Mouse (Mus musculus) myocyte (in vitro differentiated cells): ENCODE results near the gene Dnaja4.

Source experiments
- E2F4 ChIP-seq: IDR thresholded peaks from one replicate; pipeline ENCODE4 v1.6.1; 2011; ENCODE audit warnings: mild to moderate bottlenecking, control low read depth, moderate library complexity; ENCODE audit not compliant: insufficient read depth
- MAX ChIP-seq: IDR thresholded peaks from one replicate; pipeline ENCODE4 v1.6.1; 2011; ENCODE audit warnings: low read depth, mild to moderate bottlenecking, control low read depth
- MYOD1 ChIP-seq, 3 experiments: IDR thresholded peaks; one replicate each; pipeline ENCODE4 v1.6.1; 2011; ENCODE audit warnings: control low read depth in 2 of 3, low read depth in 2 of 3, mild to moderate bottlenecking in 2 of 3, moderate library complexity in 1 of 3; ENCODE audit not compliant: insufficient read length in 2 of 3, control insufficient read depth in 1 of 3
- MYOG ChIP-seq, 3 experiments: IDR thresholded peaks; one replicate each; pipeline ENCODE4 v1.6.1; 2011; ENCODE audit warnings: control low read depth in 2 of 3, low read depth in 2 of 3, mild to moderate bottlenecking in 2 of 3; ENCODE audit not compliant: insufficient read length in 2 of 3, control insufficient read depth in 1 of 3, insufficient read depth in 1 of 3
- POLR2A ChIP-seq: IDR thresholded peaks from one replicate; pipeline ENCODE4 v1.6.1; 2011; ENCODE audit warnings: low read depth, mild to moderate bottlenecking, control low read depth, moderate library complexity; ENCODE audit not compliant: insufficient read length
- POLR2AphosphoS2 ChIP-seq: IDR thresholded peaks from one replicate; pipeline ENCODE4 v1.6.1; 2011; ENCODE audit warnings: low read depth, control low read depth; ENCODE audit not compliant: insufficient read length
- TCF12 ChIP-seq: IDR thresholded peaks from one replicate; pipeline ENCODE4 v1.6.1; 2011; ENCODE audit warnings: mild to moderate bottlenecking, control low read depth; ENCODE audit not compliant: poor library complexity, insufficient read depth, severe bottlenecking
- TCF3 ChIP-seq: IDR thresholded peaks from one replicate; pipeline ENCODE4 v1.6.1; 2011; ENCODE audit warnings: low read depth, control low read depth; ENCODE audit not compliant: insufficient read length
- USF1 ChIP-seq: IDR thresholded peaks from one replicate; pipeline ENCODE4 v1.6.1; 2011; ENCODE audit warnings: low read depth, mild to moderate bottlenecking, control low read depth, moderate library complexity

- no peak for TF ChIP-seq USF1
- TF ChIP-seq POLR2A = no peak
- TF ChIP-seq MYOD1 (IDR thresholded peaks at IDR 0.05; ENCODE audit: control insufficient read depth in 1 of 3, insufficient read length in 2 of 3, low read depth in 2 of 3) = no peak
- TF ChIP-seq MAX = no peak
- no peak for TF ChIP-seq E2F4
- TF ChIP-seq TCF3 = no peak
- no peak for TF ChIP-seq POLR2AphosphoS2
- TF ChIP-seq TCF12 = no peak
- TF ChIP-seq MYOG (IDR thresholded peaks at IDR 0.05; ENCODE audit: control insufficient read depth in 1 of 3, insufficient read depth in 1 of 3, insufficient read length in 2 of 3, low read depth in 2 of 3) = no peak
These were observed at the start of gene Dnaja4 for GRCm38 (mm10) chr9:54698318-54699086.
